Mouse (Mus musculus) myocyte (in vitro differentiated cells): ENCODE measurements around the gene Gm20489.

Source experiments
- CEBPB ChIP-seq: IDR thresholded peaks from 2 replicates; pipeline ENCODE4 v1.6.1; 2011; ENCODE audit warnings: mild to moderate bottlenecking, moderate library complexity; ENCODE audit not compliant: poor library complexity, insufficient read depth, severe bottlenecking
- E2F4 ChIP-seq: IDR thresholded peaks from one replicate; pipeline ENCODE4 v1.6.1; 2011; ENCODE audit warnings: mild to moderate bottlenecking, control low read depth, moderate library complexity; ENCODE audit not compliant: insufficient read depth
- POLR2A ChIP-seq: IDR thresholded peaks from one replicate; pipeline ENCODE4 v1.6.1; 2011; ENCODE audit warnings: low read depth, mild to moderate bottlenecking, control low read depth, moderate library complexity; ENCODE audit not compliant: insufficient read length
- SRF ChIP-seq: IDR thresholded peaks from one replicate; pipeline ENCODE4 v1.6.1; 2011; ENCODE audit warnings: low read depth; ENCODE audit not compliant: control insufficient read depth, insufficient read length
- TCF12 ChIP-seq: IDR thresholded peaks from one replicate; pipeline ENCODE4 v1.6.1; 2011; ENCODE audit warnings: mild to moderate bottlenecking, control low read depth; ENCODE audit not compliant: poor library complexity, insufficient read depth, severe bottlenecking

DNA sequence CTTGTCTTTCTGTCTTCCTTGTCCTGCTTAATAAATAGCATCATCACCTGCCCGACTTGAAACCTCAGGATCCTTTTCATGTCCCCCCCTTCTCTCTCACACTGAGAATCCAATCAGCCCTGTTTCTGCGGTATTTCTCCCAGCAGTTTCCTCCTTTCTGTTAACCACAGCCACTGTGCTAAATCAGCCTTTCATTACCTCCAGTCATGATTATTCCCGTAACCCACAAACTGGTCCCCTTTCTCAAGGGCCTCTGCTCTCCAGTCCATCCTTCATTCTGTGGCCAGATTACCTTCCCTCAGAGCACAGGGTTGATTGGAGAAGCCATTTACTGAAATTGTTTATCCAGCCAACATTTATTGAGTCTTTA is at the start of gene Gm20489:
- TF ChIP-seq SRF (no peak), E2F4 (no peak), CEBPB (no peak), POLR2A (no peak), TCF12 (no peak)
